In genomic region chr2:32129383-32130074, GRCm38 (mm10) we compare ENCODE assay signal across 9 mouse cellular contexts. TPM values are rescaled to one million over a fixed set of nuclear protein-coding genes. Genes with fewer than 3 reads are reported as not detected.
DNase-seq lines count a peak whose midpoint lies in the region.
"Had no signal": no experiment of that assay in that cellular context is flagged by ENCODE, and none has a peak within 500 bp of the region (broad histone marks: within the 10 kb centered on the region; RNA-seq: fewer than 3 reads in every experiment).

No protein-coding gene starts in this region.

- intact Hi-C loops in heart, postnatal 25 days (cut with DNase I), result loop anchor here (2.0 to 5.0 kb wide), 3 partner anchors 41 to 213 kb away; no protein-coding TSS in a partner anchor

- peak; percentile 28 for DNase-seq in adrenal gland, postnatal 14 days
- DNase-seq in adrenal gland, postnatal 36 days, result no peak
- DNase-seq in MN1 (ENCODE audit: low spot score), result peak; percentile 87
- DNase-seq in heart, adult 18-20 months, result peak; percentile 79 to 86
- peak; percentile 43 for DNase-seq in heart, postnatal 25 days (ENCODE audit: low spot score)
- DNase-seq in left cerebral cortex, adult 9 months (ENCODE audit: low spot score in 2 of 2), result no peak
- no peak for DNase-seq in kidney, adult 18-20 months
- no peak for DNase-seq in spleen, postnatal 14 days (ENCODE audit: low spot score in 2 of 2)
- DNase-seq: cerebellum, adult 9-11 months had no signal

RNA-seq across cellular contexts. Expression of gene Prrc2b, which starts 21.4 kb away (rescaled TPM):
- 86.4 and 91.3 TPM in 2 replicates for total RNA-seq in adrenal gland, postnatal 14 days (2021)
- total RNA-seq in adrenal gland, postnatal 36 days (2021), result 100 to 1,000 TPM in 1 of 2 experiments, 10 to 100 TPM in 1; 99.3 to 119 TPM
- 10 to 100 TPM; 83.5 to 86.2 TPM for total RNA-seq in heart, adult 18-20 months (2021)
- total RNA-seq in heart, postnatal 25 days (2021), result 10 to 100 TPM; 79.0 to 89.8 TPM

RNA-seq across cellular contexts. Expression of gene Plpp7, which starts 34.2 kb away (rescaled TPM):
- total RNA-seq in adrenal gland, postnatal 14 days (2021), result 3.0 and 3.6 TPM in 2 replicates
- 1 to 10 TPM; 3.5 to 5.3 TPM for total RNA-seq in adrenal gland, postnatal 36 days (2021)
- 10 to 100 TPM; 27.3 to 38.3 TPM for total RNA-seq in heart, adult 18-20 months (2021)
- 10 to 100 TPM; 31.8 to 33.7 TPM for total RNA-seq in heart, postnatal 25 days (2021)

RNA-seq across cellular contexts. Expression of gene Fam78a, which starts 44.9 kb away (rescaled TPM):
- total RNA-seq in adrenal gland, postnatal 14 days (2021), result 3.0 and 10.0 TPM in 2 replicates
- 1 to 10 TPM in 1 of 2 experiments, under 1 TPM in 1; 0.89 to 4.2 TPM for total RNA-seq in adrenal gland, postnatal 36 days (2021)
- 10 to 100 TPM; 15.0 to 23.0 TPM for total RNA-seq in heart, adult 18-20 months (2021)
- total RNA-seq in heart, postnatal 25 days (2021), result 10 to 100 TPM; 20.0 TPM

Comparison
In these comparisons a context has a peak if more than half of its experiments do, and no peak if none do; other contexts are left out.
1. DNase-seq: peak in adrenal gland, postnatal 14 days (single experiment), MN1 (single experiment), heart, adult 18-20 months (2 of 2) and heart, postnatal 25 days (single experiment); none in adrenal gland, postnatal 36 days (0 of 2), left cerebral cortex, adult 9 months (0 of 2), kidney, adult 18-20 months (single experiment) and spleen, postnatal 14 days (0 of 2).